14 mouse cellular contexts compared by ENCODE assay signal in genomic region chr4:133396079-133396478, GRCm38 (mm10). TPM values are rescaled to one million over a fixed set of nuclear protein-coding genes. Genes with fewer than 3 reads are reported as not detected.
DNase-seq lines count a peak whose midpoint lies in the region; ATAC-seq and TF ChIP-seq lines count a peak whose summit lies in the region.
"Had no signal": no experiment of that assay in that cellular context is flagged by ENCODE, and none has a peak within 500 bp of the region (broad histone marks: within the 10 kb centered on the region; RNA-seq: fewer than 3 reads in every experiment).

No protein-coding gene starts in this region.

- TF ChIP-seq CTCF in stomach, postnatal 0 days (IDR thresholded peaks at IDR 0.05; ENCODE audit: low read depth): no peak

- peak overlapping the region; percentile 33 for H3K27ac ChIP-seq in heart, embryonic 13.5 days (replicated peaks)
- no peak overlapping the region for H3K27ac ChIP-seq in midbrain, embryonic 11.5 days (ENCODE audit: low read depth, low read length)
- no peak overlapping the region for H3K27ac ChIP-seq in midbrain, embryonic 15.5 days
- no peak overlapping the region; the same call in 1 of the 2 replicates for H3K27ac ChIP-seq in limb, embryonic 11.5 days (replicated peaks; ENCODE audit: low read depth, low read length)
- peak overlapping the region; percentile 35 for H3K27ac ChIP-seq in stomach, postnatal 0 days (replicated peaks)

- intact Hi-C loops in heart, postnatal 25 days (cut with DNase I): no loop called here

- no peak overlapping the region for H3K4me3 ChIP-seq in heart, embryonic 13.5 days
- no peak overlapping the region for H3K4me3 ChIP-seq in midbrain, embryonic 11.5 days (ENCODE audit: low read depth, low read length)
- no peak overlapping the region for H3K4me3 ChIP-seq in midbrain, embryonic 15.5 days
- no peak overlapping the region for H3K4me3 ChIP-seq in limb, embryonic 11.5 days (ENCODE audit: low read depth, low read length)
- H3K4me3 ChIP-seq in stomach, postnatal 0 days (ENCODE audit: low read depth, low read length): no peak overlapping the region

- peaks cover 79% of the 10 kb centered on the region for H3K4me1 ChIP-seq in heart, embryonic 13.5 days
- peaks cover 14% of the 10 kb centered on the region for H3K4me1 ChIP-seq in midbrain, embryonic 11.5 days (ENCODE audit: control insufficient read depth, insufficient read depth, low read length)
- H3K4me1 ChIP-seq in midbrain, embryonic 15.5 days: peaks cover 8% of the 10 kb centered on the region; the same call in 1 of the 2 replicates
- peaks cover 19% of the 10 kb centered on the region for H3K4me1 ChIP-seq in limb, embryonic 11.5 days (ENCODE audit: control insufficient read depth, insufficient read depth, low read length)
- H3K4me1 ChIP-seq in stomach, postnatal 0 days (replicated peaks; ENCODE audit: control insufficient read depth, insufficient read depth): peaks cover 21% of the 10 kb centered on the region; the same call in 1 of the 2 replicates

- no peak for DNase-seq in heart, postnatal 25 days (ENCODE audit: low spot score)
- DNase-seq in midbrain, embryonic 11.5 days (ENCODE audit: low spot score, missing footprints): peak; percentile 83
- DNase-seq in limb, embryonic 11.5 days (ENCODE audit: low spot score): no peak
- no peak for DNase-seq in stomach, postnatal 0 days (ENCODE audit: low spot score)
- DNase-seq in gastrocnemius, postnatal 10 days: no peak
- DNase-seq in ovary, postnatal 10 days (ENCODE audit: low spot score): no peak
- DNase-seq: adrenal gland, postnatal 25 days; cerebellum, adult 18-20 months; kidney, adult 9 months; layer of hippocampus, postnatal 36 days; lung, postnatal 10 days had no signal

- no peaks in the 10 kb centered on the region for H3K27me3 ChIP-seq in heart, embryonic 13.5 days (replicated peaks)
- H3K27me3 ChIP-seq in midbrain, embryonic 11.5 days (ENCODE audit: control insufficient read depth, insufficient read depth, low read length): no peaks in the 10 kb centered on the region
- H3K27me3 ChIP-seq in midbrain, embryonic 15.5 days (replicated peaks): no peaks in the 10 kb centered on the region
- no peaks in the 10 kb centered on the region for H3K27me3 ChIP-seq in limb, embryonic 11.5 days (ENCODE audit: control insufficient read depth, insufficient read depth, low read length)
- no peaks in the 10 kb centered on the region for H3K27me3 ChIP-seq in stomach, postnatal 0 days (ENCODE audit: control insufficient read depth, insufficient read depth, low read length)
- H3K27me3 ChIP-seq: CH12.LX had no signal

- no peak for TF ChIP-seq EP300 in stomach, postnatal 0 days (optimal IDR thresholded peaks at IDR 0.05)

- H3K36me3 ChIP-seq in heart, embryonic 13.5 days: no peaks in the 10 kb centered on the region
- H3K36me3 ChIP-seq in midbrain, embryonic 11.5 days (ENCODE audit: control insufficient read depth, insufficient read depth, low read length): no peaks in the 10 kb centered on the region
- H3K36me3 ChIP-seq in midbrain, embryonic 15.5 days (replicated peaks): no peaks in the 10 kb centered on the region
- no peaks in the 10 kb centered on the region for H3K36me3 ChIP-seq in limb, embryonic 11.5 days (ENCODE audit: control insufficient read depth, insufficient read depth, low read length)
- no peaks in the 10 kb centered on the region for H3K36me3 ChIP-seq in stomach, postnatal 0 days (ENCODE audit: control insufficient read depth, insufficient read depth, low read length)

- no peak for ATAC-seq in heart, embryonic 13.5 days (ENCODE audit: extremely low read depth, insufficient number of reproducible peaks, low FRiP score, low TSS enrichment)
- ATAC-seq in midbrain, embryonic 11.5 days (ENCODE audit: low FRiP score): no peak
- no peak for ATAC-seq in midbrain, embryonic 15.5 days (replicated peaks)
- no peak for ATAC-seq in limb, embryonic 11.5 days (ENCODE audit: insufficient number of reproducible peaks, low FRiP score, low TSS enrichment, low read depth)
- no peak for ATAC-seq in stomach, postnatal 0 days (ENCODE audit: low FRiP score, low TSS enrichment)

- H3K9me3 ChIP-seq in heart, embryonic 13.5 days: no peaks in the 10 kb centered on the region
- no peaks in the 10 kb centered on the region for H3K9me3 ChIP-seq in midbrain, embryonic 11.5 days (ENCODE audit: control insufficient read depth, low read length)
- no peaks in the 10 kb centered on the region for H3K9me3 ChIP-seq in midbrain, embryonic 15.5 days
- no peaks in the 10 kb centered on the region for H3K9me3 ChIP-seq in limb, embryonic 11.5 days (ENCODE audit: control insufficient read depth, low read length)
- H3K9me3 ChIP-seq in stomach, postnatal 0 days (ENCODE audit: control insufficient read depth, low read length): no peaks in the 10 kb centered on the region

- WGBS in heart, embryonic 13.5 days: 67% methylated on average over 2 of the region's 2 CpGs
- WGBS in midbrain, embryonic 11.5 days: 82% methylated on average over 2 of the region's 2 CpGs
- 76% methylated on average over 2 of the region's 2 CpGs for WGBS in midbrain, embryonic 15.5 days
- 80% methylated on average over 2 of the region's 2 CpGs for WGBS in limb, embryonic 11.5 days
- 67% methylated on average over 2 of the region's 2 CpGs for WGBS in stomach, postnatal 0 days

- H3K4me2 ChIP-seq in heart, embryonic 13.5 days: no peak overlapping the region
- no peak overlapping the region for H3K4me2 ChIP-seq in midbrain, embryonic 11.5 days
- no peak overlapping the region for H3K4me2 ChIP-seq in midbrain, embryonic 15.5 days
- no peak overlapping the region for H3K4me2 ChIP-seq in limb, embryonic 11.5 days (ENCODE audit: low read depth, severe bottlenecking)
- H3K4me2 ChIP-seq in stomach, postnatal 0 days (replicated peaks; ENCODE audit: low read depth): no peak overlapping the region

- 0 out of 2 replicates have a peak overlapping the region, but pooled peaks have one; percentile 30 for H3K9ac ChIP-seq in heart, embryonic 13.5 days
- no peak overlapping the region for H3K9ac ChIP-seq in midbrain, embryonic 11.5 days (ENCODE audit: low read length)
- H3K9ac ChIP-seq in midbrain, embryonic 15.5 days: no peak overlapping the region
- peak overlapping the region; percentile 22; the same call in 1 of the 2 replicates for H3K9ac ChIP-seq in limb, embryonic 11.5 days (ENCODE audit: low read length)
- H3K9ac ChIP-seq in stomach, postnatal 0 days (ENCODE audit: low read length): no peak overlapping the region

RNA-seq across cellular contexts. Expression of gene Slc9a1, which starts 26.6 kb away (rescaled TPM):
- polyA plus RNA-seq in heart, embryonic 13.5 days (2015; fragmentation: Nextera tagmentation; extraction: Ambion mirVana): 6.1 and 6.3 TPM in 2 replicates
- total RNA-seq in heart, postnatal 25 days (2021): 10 to 100 TPM; 16.3 to 20.0 TPM
- 4.6 and 5.6 TPM in 2 replicates for polyA plus RNA-seq in midbrain, embryonic 11.5 days (2014; fragmentation: Nextera tagmentation; extraction: Ambion mirVana)
- 9.9 and 11.1 TPM in 2 replicates for polyA plus RNA-seq in midbrain, embryonic 15.5 days (2015; fragmentation: Nextera tagmentation; extraction: Ambion mirVana)
- 8.0 and 8.5 TPM in 2 replicates for polyA plus RNA-seq in limb, embryonic 11.5 days (2014; fragmentation: Nextera tagmentation; extraction: Ambion mirVana)
- polyA plus RNA-seq in stomach, postnatal 0 days (2015; fragmentation: Nextera tagmentation; extraction: Ambion mirVana): 6.0 and 7.1 TPM in 2 replicates
- 10 to 100 TPM; 17.0 to 22.7 TPM for total RNA-seq in gastrocnemius, postnatal 10 days (2021)

RNA-seq across cellular contexts. Expression of gene Wdtc1, which starts 42.8 kb away (rescaled TPM):
- 11.3 and 11.9 TPM in 2 replicates for polyA plus RNA-seq in heart, embryonic 13.5 days (2015; fragmentation: Nextera tagmentation; extraction: Ambion mirVana)
- 10 to 100 TPM; 81.2 to 82.7 TPM for total RNA-seq in heart, postnatal 25 days (2021)
- 21.0 and 22.2 TPM in 2 replicates for polyA plus RNA-seq in midbrain, embryonic 11.5 days (2014; fragmentation: Nextera tagmentation; extraction: Ambion mirVana)
- 23.2 and 26.3 TPM in 2 replicates for polyA plus RNA-seq in midbrain, embryonic 15.5 days (2015; fragmentation: Nextera tagmentation; extraction: Ambion mirVana)
- polyA plus RNA-seq in limb, embryonic 11.5 days (2014; fragmentation: Nextera tagmentation; extraction: Ambion mirVana): 17.4 TPM in 2 replicates
- polyA plus RNA-seq in stomach, postnatal 0 days (2015; fragmentation: Nextera tagmentation; extraction: Ambion mirVana): 6.2 and 7.7 TPM in 2 replicates
- 10 to 100 TPM; 48.9 to 49.0 TPM for total RNA-seq in gastrocnemius, postnatal 10 days (2021)

Comparison
In these comparisons a context has a peak if more than half of its experiments do, and no peak if none do; other contexts are left out.
1. H3K27ac ChIP-seq: peak in heart, embryonic 13.5 days (single experiment) and stomach, postnatal 0 days (single experiment); none in midbrain, embryonic 11.5 days (single experiment), midbrain, embryonic 15.5 days (single experiment) and limb, embryonic 11.5 days (single experiment).
2. H3K9ac ChIP-seq: peak in heart, embryonic 13.5 days (single experiment) and limb, embryonic 11.5 days (single experiment); none in midbrain, embryonic 11.5 days (single experiment), midbrain, embryonic 15.5 days (single experiment) and stomach, postnatal 0 days (single experiment).